ENCODE assay signal across 9 mouse cellular contexts in genomic region chr8:45796331-45796740, GRCm38 (mm10).
A peak's percentile ranks its signal among the peaks of the same experiment; 100 is the strongest.
DNase-seq lines count a peak whose midpoint lies in the region; ATAC-seq and TF ChIP-seq lines count a peak whose summit lies in the region.
"Had no signal": no experiment of that assay in that cellular context is flagged by ENCODE, and none has a peak within 500 bp of the region (broad histone marks: within the 10 kb centered on the region; RNA-seq: fewer than 3 reads in every experiment).

No protein-coding gene starts in this region.

- TF ChIP-seq CTCF in kidney, adult 2 months (conservative IDR thresholded peaks at IDR 0.05; ENCODE audit: insufficient read depth, insufficient read length, low read depth, low read length), result peak; percentile 52
- TF ChIP-seq CTCF in forebrain, postnatal 0 days (IDR thresholded peaks at IDR 0.05; ENCODE audit: low read depth), result peak; percentile 80

- H3K4me2 ChIP-seq in kidney, embryonic 14.5 days (replicated peaks; ENCODE audit: low read depth, low read length), result no peak overlapping the region
- H3K4me2 ChIP-seq in forebrain, postnatal 0 days (ENCODE audit: low read depth), result 0 out of 2 replicates have a peak overlapping the region, but pooled peaks have one; percentile 21
- no peak overlapping the region for H3K4me2 ChIP-seq in hindbrain, embryonic 14.5 days (replicated peaks)
- H3K4me2 ChIP-seq in neural tube, embryonic 11.5 days (ENCODE audit: low read depth), result no peak overlapping the region
- H3K4me2 ChIP-seq: midbrain, embryonic 12.5 days had no signal

- no peaks in the 10 kb centered on the region for H3K27me3 ChIP-seq in kidney, adult 2 months (replicated peaks; ENCODE audit: control insufficient read depth, insufficient read depth, low read length)
- H3K27me3 ChIP-seq in kidney, embryonic 14.5 days (ENCODE audit: control insufficient read depth, insufficient read depth, low read length), result no peaks in the 10 kb centered on the region
- no peaks in the 10 kb centered on the region for H3K27me3 ChIP-seq in forebrain, postnatal 0 days (ENCODE audit: insufficient read depth, low read length)
- no peaks in the 10 kb centered on the region for H3K27me3 ChIP-seq in hindbrain, embryonic 14.5 days (ENCODE audit: control insufficient read depth, insufficient read depth, low read length)
- no peaks in the 10 kb centered on the region for H3K27me3 ChIP-seq in neural tube, embryonic 11.5 days (ENCODE audit: control insufficient read depth, insufficient read depth, low read length)
- H3K27me3 ChIP-seq: midbrain, embryonic 12.5 days had no signal

- 68% methylated on average over 11 of the region's 11 CpGs for WGBS in kidney, adult 2 months
- 63% methylated on average over 11 of the region's 11 CpGs for WGBS in kidney, embryonic 14.5 days
- 46% methylated on average over 11 of the region's 11 CpGs for WGBS in forebrain, postnatal 0 days
- 60% methylated on average over 11 of the region's 11 CpGs for WGBS in hindbrain, embryonic 14.5 days
- 72% methylated on average over 11 of the region's 11 CpGs for WGBS in neural tube, embryonic 11.5 days

- no peak for TF ChIP-seq POLR2A in kidney, adult 2 months (IDR thresholded peaks at IDR 0.05; ENCODE audit: low read depth, low read length)

- no peaks in the 10 kb centered on the region for H3K36me3 ChIP-seq in kidney, adult 2 months (ENCODE audit: control insufficient read depth, insufficient read depth, low read length)
- no peaks in the 10 kb centered on the region; the same call in 1 of the 2 replicates for H3K36me3 ChIP-seq in kidney, embryonic 14.5 days (ENCODE audit: control insufficient read depth, insufficient read depth, low read length)
- peaks cover 39% of the 10 kb centered on the region for H3K36me3 ChIP-seq in forebrain, postnatal 0 days (ENCODE audit: insufficient read depth)
- peaks cover 62% of the 10 kb centered on the region for H3K36me3 ChIP-seq in hindbrain, embryonic 14.5 days (replicated peaks; ENCODE audit: control insufficient read depth, insufficient read depth)
- H3K36me3 ChIP-seq in neural tube, embryonic 11.5 days (ENCODE audit: control insufficient read depth, insufficient read depth, low read length), result no peaks in the 10 kb centered on the region

- ATAC-seq in kidney, embryonic 14.5 days (ENCODE audit: low FRiP score, low TSS enrichment), result no peak
- ATAC-seq in forebrain, postnatal 0 days, result peak; percentile 93
- peak; percentile 59; the same call in 1 of the 2 replicates for ATAC-seq in hindbrain, embryonic 14.5 days (ENCODE audit: low FRiP score)
- peak; percentile 41; the same call in 1 of the 2 replicates for ATAC-seq in neural tube, embryonic 11.5 days (ENCODE audit: insufficient read depth, low FRiP score, low TSS enrichment)
- ATAC-seq in erythroblast, adult 5-6 weeks (replicated peaks; ENCODE audit: low FRiP score, poor library complexity, severe bottlenecking), result no peak

- no peaks in the 10 kb centered on the region for H3K9me3 ChIP-seq in kidney, embryonic 14.5 days (ENCODE audit: control insufficient read depth, low read length)
- H3K9me3 ChIP-seq in forebrain, postnatal 0 days (ENCODE audit: low read length), result no peaks in the 10 kb centered on the region
- no peaks in the 10 kb centered on the region for H3K9me3 ChIP-seq in hindbrain, embryonic 14.5 days (ENCODE audit: control insufficient read depth, low read length)
- no peaks in the 10 kb centered on the region for H3K9me3 ChIP-seq in neural tube, embryonic 11.5 days (ENCODE audit: control insufficient read depth, low read length)
- H3K9me3 ChIP-seq: midbrain, embryonic 12.5 days had no signal

- DNase-seq in kidney, adult 2 months, result peak; percentile 24
- DNase-seq in cerebellum, adult 11-12 months, result peak; percentile 14
- peak; percentile 76 for DNase-seq in forebrain, postnatal 0 days
- peak; percentile 54 for DNase-seq in hindbrain, embryonic 14.5 days (ENCODE audit: low spot score)
- DNase-seq in left cerebral cortex, adult 8-10 months (ENCODE audit: low spot score in 2 of 2), result peak; percentile 43 to 63
- DNase-seq in neural tube, embryonic 11.5 days (ENCODE audit: low spot score), result peak; percentile 60

- H3K4me3 ChIP-seq in kidney, adult 2 months (ENCODE audit: insufficient read depth, low read depth, low read length), result no peak overlapping the region
- H3K4me3 ChIP-seq in kidney, embryonic 14.5 days (ENCODE audit: low read length), result no peak overlapping the region
- H3K4me3 ChIP-seq in forebrain, postnatal 0 days (ENCODE audit: low read depth, low read length), result no peak overlapping the region
- H3K4me3 ChIP-seq in hindbrain, embryonic 14.5 days (replicated peaks; ENCODE audit: low read length), result no peak overlapping the region
- no peak overlapping the region for H3K4me3 ChIP-seq in neural tube, embryonic 11.5 days (ENCODE audit: low read depth, low read length)
- H3K4me3 ChIP-seq: midbrain, embryonic 12.5 days had no signal

- no peak overlapping the region for H3K27ac ChIP-seq in kidney, adult 2 months (ENCODE audit: insufficient read depth, low read depth, low read length)
- no peak overlapping the region for H3K27ac ChIP-seq in kidney, embryonic 14.5 days (ENCODE audit: low read depth, low read length)
- no peak overlapping the region for H3K27ac ChIP-seq in forebrain, postnatal 0 days (ENCODE audit: low read depth, low read length)
- H3K27ac ChIP-seq in hindbrain, embryonic 14.5 days, result no peak overlapping the region
- no peak overlapping the region for H3K27ac ChIP-seq in neural tube, embryonic 11.5 days (ENCODE audit: low read depth, low read length)
- H3K27ac ChIP-seq: midbrain, embryonic 12.5 days had no signal

- H3K9ac ChIP-seq in kidney, embryonic 14.5 days (ENCODE audit: low read depth, low read length), result no peak overlapping the region
- no peak overlapping the region for H3K9ac ChIP-seq in forebrain, postnatal 0 days
- no peak overlapping the region for H3K9ac ChIP-seq in hindbrain, embryonic 14.5 days
- no peak overlapping the region for H3K9ac ChIP-seq in neural tube, embryonic 11.5 days (ENCODE audit: low read length)
- H3K9ac ChIP-seq: midbrain, embryonic 12.5 days had no signal

- H3K4me1 ChIP-seq in kidney, adult 2 months (ENCODE audit: control insufficient read depth, insufficient read depth, low read length), result no peaks in the 10 kb centered on the region
- H3K4me1 ChIP-seq in kidney, embryonic 14.5 days (ENCODE audit: control insufficient read depth, insufficient read depth, low read length), result no peaks in the 10 kb centered on the region
- H3K4me1 ChIP-seq in forebrain, postnatal 0 days (ENCODE audit: insufficient read depth), result no peaks in the 10 kb centered on the region
- no peaks in the 10 kb centered on the region for H3K4me1 ChIP-seq in hindbrain, embryonic 14.5 days (replicated peaks; ENCODE audit: control insufficient read depth, insufficient read depth, low read length)
- no peaks in the 10 kb centered on the region for H3K4me1 ChIP-seq in neural tube, embryonic 11.5 days (ENCODE audit: control insufficient read depth, insufficient read depth, low read length)
- H3K4me1 ChIP-seq: midbrain, embryonic 12.5 days had no signal

Comparison
In these comparisons a context has a peak if more than half of its experiments do, and no peak if none do; other contexts are left out.
1. DNase-seq: peak in every context shown above with its lines; median percentile 76 in forebrain, postnatal 0 days; 60 in neural tube, embryonic 11.5 days; 54 in hindbrain, embryonic 14.5 days; 53 in left cerebral cortex, adult 8-10 months; 24 in kidney, adult 2 months; 14 in cerebellum, adult 11-12 months.
2. ATAC-seq: peak in forebrain, postnatal 0 days (single experiment), hindbrain, embryonic 14.5 days (single experiment) and neural tube, embryonic 11.5 days (single experiment); none in kidney, embryonic 14.5 days (single experiment) and erythroblast, adult 5-6 weeks (single experiment).